Mouse (Mus musculus): ENCODE results near the gene Gm5089.

The Gm5089 gene

DNA sequence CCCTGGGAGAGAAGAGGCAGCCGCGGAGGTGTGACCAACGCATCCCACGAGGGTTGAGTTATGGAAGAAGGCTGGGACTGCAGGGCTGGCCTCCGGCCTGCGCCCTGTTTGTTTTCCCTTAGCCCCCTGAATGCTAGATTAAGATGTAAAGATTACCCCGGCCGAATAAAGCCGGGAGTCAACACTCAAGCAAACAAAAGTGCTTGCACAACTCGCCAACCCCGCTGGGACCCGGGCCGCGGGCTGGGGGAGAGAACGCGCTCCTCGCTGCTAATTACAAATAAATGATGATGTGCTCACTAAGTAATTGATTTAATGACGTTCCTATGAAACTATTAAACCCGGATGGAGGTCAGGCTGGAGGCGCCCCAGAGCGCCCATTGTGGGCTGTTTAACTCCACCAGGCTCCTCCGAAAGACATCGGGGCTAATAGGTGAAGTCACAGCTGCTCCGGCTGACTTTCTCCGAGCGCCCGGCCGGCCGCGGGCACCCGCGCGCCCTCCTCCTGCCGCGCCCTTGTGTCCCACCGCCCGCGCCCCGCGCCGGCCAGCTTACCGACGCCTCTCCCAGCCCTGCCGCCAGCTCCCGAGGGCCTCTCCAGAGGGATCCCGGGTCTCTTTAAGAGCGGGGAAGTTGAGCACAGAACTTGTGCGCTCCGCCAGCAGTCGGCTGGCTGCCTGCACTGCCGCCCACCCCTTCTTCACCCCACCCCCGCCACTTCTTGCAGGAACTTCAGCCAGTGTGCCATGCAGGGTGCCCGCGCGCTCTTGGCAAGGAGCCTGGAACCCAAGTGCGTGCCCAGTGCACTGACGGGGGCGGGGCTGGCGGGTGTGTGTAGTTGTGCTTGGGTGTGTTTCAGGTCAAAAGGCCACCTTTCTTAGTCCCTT, at the start of gene Gm5089:
Gene Gm5089, minus strand, starts transcription at position 620 of the 887 bp plus-strand sequence.
- in situ Hi-C loops (cut with MboI), result no loop called here

- in situ Hi-C loops (cut with MboI), result no loop called here
Measured at GRCm38 (mm10) chr14:122492015-122492414, 41.1 kb upstream of the Gm5089 start.

GRCm38 (mm10) chr14:122491521-122491920, 40.6 kb upstream of the Gm5089 start:
- in situ Hi-C loops (cut with MboI), result no loop called here

GRCm38 (mm10) chr14:122490441-122491328, 39.8 kb upstream of the Gm5089 start, which contains the start of gene Gm10837:
Gene Gm10837 (plus strand): TSS chr14:122490586.
- in situ Hi-C loops (cut with MboI), result no loop called here

DNA sequence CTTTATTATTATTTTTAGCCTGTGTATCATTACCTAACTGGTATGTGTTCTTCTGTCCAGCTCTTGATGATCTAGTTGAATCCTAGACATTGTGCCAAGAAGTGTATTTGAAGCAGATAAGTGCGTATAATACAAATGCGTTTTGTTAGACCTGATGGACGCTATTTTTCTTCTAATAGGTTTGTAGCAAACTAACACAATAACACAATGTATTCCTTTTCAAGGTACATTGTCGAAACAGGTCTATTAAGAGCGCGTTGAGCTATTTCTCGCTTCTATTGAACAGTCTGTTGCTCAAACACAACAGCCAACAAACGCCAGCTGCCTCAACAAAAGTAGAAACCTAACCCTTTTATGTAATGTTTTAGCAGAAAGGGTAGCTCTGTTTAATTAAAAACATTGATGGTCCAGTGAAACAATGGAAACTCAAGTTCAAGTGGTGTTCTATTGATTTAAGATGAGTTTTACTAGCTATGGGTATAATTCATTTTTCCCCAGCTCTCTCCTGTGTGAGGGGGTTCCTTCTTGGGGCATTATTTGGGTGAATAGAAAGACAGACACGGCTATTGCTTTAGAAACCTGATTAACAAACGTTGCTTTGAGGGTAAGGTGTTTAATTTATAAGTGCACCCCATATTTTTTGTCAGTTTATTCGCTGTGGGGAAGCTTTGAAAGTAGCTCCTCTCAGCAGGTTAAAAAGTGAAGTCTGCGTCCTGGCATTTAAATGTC, 38.9 kb upstream of the Gm5089 start:
- in situ Hi-C loops (cut with MboI), result no loop called here

DNA sequence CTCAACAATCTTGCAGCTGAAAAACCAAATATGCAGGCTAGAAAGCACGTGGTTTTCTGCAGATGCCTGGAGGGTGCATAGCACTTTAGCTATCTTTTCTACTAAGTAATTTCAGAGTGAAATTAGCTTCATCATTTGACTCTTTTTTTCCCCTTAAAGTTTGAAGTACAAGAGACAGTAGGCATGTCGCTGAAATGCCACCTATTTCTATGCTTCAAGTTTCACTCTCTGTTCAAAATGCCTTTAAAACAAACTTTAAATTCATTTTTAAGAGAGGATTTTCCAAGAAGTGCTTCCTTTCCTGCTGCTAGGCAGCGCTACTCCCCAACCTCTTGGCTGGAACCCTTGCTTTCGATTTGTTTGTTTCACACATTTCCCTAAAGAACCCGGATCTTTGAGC, 38.1 kb upstream of the Gm5089 start:
- in situ Hi-C loops (cut with MboI), result no loop called here

DNA sequence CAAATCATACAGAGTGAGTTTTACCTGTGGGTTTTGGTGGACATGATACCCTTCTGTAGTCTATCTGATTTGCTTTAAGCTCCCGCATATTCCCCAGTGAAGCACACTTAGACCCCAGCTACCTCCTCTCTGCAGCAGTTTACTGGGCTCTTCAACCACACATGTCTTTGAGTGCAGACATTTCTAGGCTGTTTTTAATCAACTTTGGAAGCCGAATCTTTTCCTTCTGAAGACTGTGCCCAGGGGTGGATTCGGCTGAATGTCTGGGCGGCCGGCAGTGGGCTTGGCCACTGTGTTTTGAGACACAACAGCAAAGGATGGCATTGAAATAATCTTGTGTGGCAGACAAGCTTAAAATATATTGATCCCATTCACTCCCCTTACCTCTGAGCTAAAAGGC, 36.5 kb upstream of the Gm5089 start:
- in situ Hi-C loops (cut with MboI), result no loop called here

GRCm38 (mm10) chr14:122486611-122487010, 35.7 kb upstream of the Gm5089 start:
- in situ Hi-C loops (cut with MboI), result no loop called here

GRCm38 (mm10) chr14:122485635-122486181, 34.8 kb upstream of the Gm5089 start:
- in situ Hi-C loops (cut with MboI), result no loop called here

- in situ Hi-C loops (cut with MboI), result no loop called here
Measured at GRCm38 (mm10) chr14:122484844-122485551, 34.1 kb upstream of the Gm5089 start.

DNA sequence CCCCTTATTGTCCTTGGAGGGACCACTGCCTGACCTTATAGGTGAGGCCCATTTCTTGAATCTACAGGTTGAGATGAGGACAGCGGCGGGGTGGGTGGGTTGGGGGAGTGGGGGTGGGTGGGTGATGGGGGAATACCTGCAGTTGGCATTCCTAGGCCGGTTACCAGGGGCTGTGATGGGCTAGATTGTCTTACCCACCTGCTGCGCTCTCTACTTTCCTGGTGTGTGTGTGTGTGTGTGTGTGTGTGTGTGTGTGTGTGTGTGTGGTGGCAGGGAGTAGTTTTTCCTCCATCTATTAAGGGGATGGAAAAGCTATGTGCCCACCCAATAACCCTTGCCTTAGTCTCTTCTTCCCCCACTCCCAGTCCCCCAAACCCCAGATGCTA, 33.5 kb upstream of the Gm5089 start:
- in situ Hi-C loops (cut with MboI), result no loop called here

GRCm38 (mm10) chr14:122483556-122484421, 32.9 kb upstream of the Gm5089 start:
- in situ Hi-C loops (cut with MboI), result no loop called here

- in situ Hi-C loops (cut with MboI), result no loop called here
Measured at GRCm38 (mm10) chr14:122483024-122483385, 32.1 kb upstream of the Gm5089 start.

- in situ Hi-C loops (cut with MboI), result no loop called here
Measured at GRCm38 (mm10) chr14:122482081-122483023, 31.4 kb upstream of the Gm5089 start.

DNA sequence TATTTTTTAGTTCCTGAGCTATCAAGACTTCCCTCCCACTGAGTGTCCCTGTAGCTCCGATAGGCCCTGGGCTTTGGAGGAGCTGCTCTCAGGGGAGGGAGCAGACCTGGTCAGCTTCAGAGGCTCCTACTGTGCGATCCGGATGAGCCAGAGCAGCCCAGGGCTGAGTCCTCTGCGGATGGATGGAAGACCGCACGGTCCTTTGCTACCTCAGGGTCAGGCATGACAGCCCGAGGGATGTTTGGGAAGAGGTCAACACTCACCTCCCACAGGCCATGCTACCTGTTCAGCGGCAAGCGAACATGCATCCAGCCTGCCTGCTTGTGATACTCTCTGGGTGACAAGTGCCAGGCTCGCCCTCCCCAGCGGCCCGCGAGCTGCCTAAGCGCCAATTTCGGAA, 30.3 kb upstream of the Gm5089 start:
- in situ Hi-C loops (cut with MboI), result no loop called here

DNA sequence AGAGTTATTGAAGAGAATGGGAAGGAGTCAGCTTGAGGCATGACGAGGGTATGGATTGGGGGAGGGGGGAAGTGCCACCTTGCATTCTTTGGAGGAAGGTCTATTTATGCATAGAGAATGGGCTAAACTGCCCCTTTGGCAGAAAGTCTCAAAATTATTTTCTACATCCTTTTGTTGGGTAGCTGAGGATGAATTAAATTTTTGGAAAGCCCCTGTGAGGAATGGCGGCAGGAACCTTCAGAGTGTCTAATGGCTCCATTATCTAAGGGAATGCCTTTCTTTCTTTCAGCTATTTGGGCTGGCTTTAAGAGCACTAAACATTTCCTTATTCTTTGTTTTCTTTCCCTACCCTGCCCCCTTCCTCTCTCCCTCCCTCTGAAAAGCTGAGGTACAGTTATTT, 29.4 kb upstream of the Gm5089 start:
- in situ Hi-C loops (cut with MboI), result no loop called here

- in situ Hi-C loops (cut with MboI), result no loop called here
Measured at GRCm38 (mm10) chr14:122479461-122480109, 28.7 kb upstream of the Gm5089 start.

GRCm38 (mm10) chr14:122478574-122479011, 27.7 kb upstream of the Gm5089 start:
- in situ Hi-C loops (cut with MboI), result no loop called here

All from mature B cell (primary cell).